Mouse (Mus musculus) kidney, embryonic 16.5 days (tissue): ENCODE measurements around the gene Plcg2. TPM values are rescaled to one million over a fixed set of nuclear protein-coding genes. Genes with fewer than 3 reads are reported as not detected.
A peak's percentile ranks its signal among the peaks of the same experiment; 100 is the strongest.

Source experiments
- ATAC-seq: fragments of 200-750 bp; cut with Nextera tagmentation; 2 replicates; pipeline ENCODE4 v1.8.0; 2017; ENCODE audit warnings: moderate TSS enrichment; ENCODE audit not compliant: low FRiP score, low TSS enrichment
- H3K27ac ChIP-seq: fragments of 300-500 bp; sonication (generic); 2 replicates; pipeline ENCODE4 v1.5.1; 2014; ENCODE audit warnings: low read length
- H3K27me3 ChIP-seq: fragments of 300-500 bp; sonication (generic); 2 replicates; pipeline ENCODE4 v1.6.1; 2014; ENCODE audit warnings: low read length, control low read depth, mixed read lengths; ENCODE audit not compliant: insufficient read depth
- H3K36me3 ChIP-seq: fragments of 300-500 bp; sonication (generic); 2 replicates; pipeline ENCODE4 v1.6.1; 2014; ENCODE audit warnings: low read length, control low read depth, mixed read lengths; ENCODE audit not compliant: insufficient read depth
- H3K4me1 ChIP-seq: fragments of 300-500 bp; sonication (generic); 2 replicates; pipeline ENCODE4 v1.6.1; 2014; ENCODE audit warnings: low read length, control low read depth, mixed read lengths; ENCODE audit not compliant: insufficient read depth
- H3K4me2 ChIP-seq: fragments of 300-500 bp; sonication (generic); replicated peaks from 2 replicates; pipeline ENCODE4 v1.6.1; 2014; ENCODE audit warnings: low read depth, low read length
- H3K4me3 ChIP-seq: fragments of 300-500 bp; sonication (generic); 2 replicates; pipeline ENCODE4 v1.5.1; 2014; ENCODE audit warnings: mild to moderate bottlenecking, low read length
- H3K9ac ChIP-seq: fragments of 300-500 bp; sonication (generic); replicated peaks from 2 replicates; pipeline ENCODE4 v1.6.1; 2014; ENCODE audit warnings: low read length
- H3K9me3 ChIP-seq: fragments of 300-500 bp; sonication (generic); 2 replicates; pipeline ENCODE4 v1.6.1; 2016; ENCODE audit warnings: low read length, control low read depth
- WGBS: fragments of 180-500 bp; shearing (Covaris S2); extraction: QIAGEN DNeasy Blood & Tissue Kit; methylation state at CpG from one replicate; pipeline ENCODE4 v1.1.7; 2014; 5-methylcytosine and 5-hydroxymethylcytosine counted together
- polyA plus RNA-seq: library from polyadenylated mRNA; unstranded; fragments of >200 nt; fragmentation: Nextera tagmentation; extraction: Ambion mirVana; gene quantifications from 2 replicates; pipeline ENCODE4 v1.2.1, GENCODE M21; 2015

The Plcg2 gene
- polyA plus RNA-seq, 1 experiment from 2014 or later: 7.7 TPM

DNA sequence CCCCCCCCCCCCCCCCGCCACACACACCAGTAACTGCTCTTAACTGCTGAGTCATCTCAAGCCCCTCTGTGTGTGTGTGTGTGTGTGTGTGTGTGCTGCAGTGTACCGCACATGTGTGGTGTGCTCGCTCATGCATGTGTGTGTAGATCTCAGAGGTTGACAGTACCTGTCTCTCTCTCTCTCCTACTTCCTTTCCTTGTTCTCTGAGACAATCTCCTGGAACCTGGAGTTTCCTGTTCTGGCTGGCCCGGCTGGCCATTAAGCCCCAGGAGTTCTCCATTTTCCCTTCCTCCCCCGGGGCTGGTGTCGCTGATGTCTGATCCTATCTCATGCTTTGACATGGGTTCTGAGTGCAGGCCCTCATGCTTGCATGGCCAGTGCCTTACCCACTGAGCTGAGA lies 38.8 kb downstream of the Plcg2 start:
- peaks cover 3% of the 10 kb centered on the region; the same call in 1 of the 2 replicates for H3K4me1 ChIP-seq
- no peaks in the 10 kb centered on the region for H3K36me3 ChIP-seq
- ATAC-seq: peak; percentile 62
- H3K9ac ChIP-seq: no peak overlapping the region
- H3K27me3 ChIP-seq: no peaks in the 10 kb centered on the region
- H3K27ac ChIP-seq: 0 out of 2 replicates have a peak overlapping the region, but pooled peaks have one; percentile 5
- WGBS: 30% methylated on average over 5 of the region's 6 CpGs
- no peak overlapping the region for H3K4me3 ChIP-seq
- no peaks in the 10 kb centered on the region for H3K9me3 ChIP-seq
- H3K4me2 ChIP-seq: no peak overlapping the region

DNA sequence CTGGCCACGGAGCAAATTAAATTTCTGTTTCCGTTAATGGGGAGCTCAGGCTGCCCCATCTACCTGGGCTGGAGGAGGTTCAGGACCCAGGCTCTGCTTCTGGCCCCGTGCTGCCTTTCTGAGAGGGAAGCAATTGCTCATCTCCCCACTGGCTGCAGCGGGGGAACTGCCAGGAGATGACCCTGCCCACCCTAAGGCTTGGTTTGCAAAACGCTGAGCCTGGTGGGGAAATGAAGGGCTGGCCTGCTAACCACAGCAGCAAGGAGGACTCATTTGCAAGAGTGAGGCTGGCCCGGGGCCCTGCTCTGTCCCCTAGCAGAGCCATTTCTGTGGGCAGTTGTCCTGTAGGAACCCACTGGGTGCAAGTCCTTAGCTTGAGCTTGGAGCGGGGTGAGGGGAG lies 39.7 kb downstream of the Plcg2 start:
- WGBS: 62% methylated on average over 7 of the region's 7 CpGs
- H3K36me3 ChIP-seq: no peaks in the 10 kb centered on the region
- no peaks in the 10 kb centered on the region for H3K9me3 ChIP-seq

DNA sequence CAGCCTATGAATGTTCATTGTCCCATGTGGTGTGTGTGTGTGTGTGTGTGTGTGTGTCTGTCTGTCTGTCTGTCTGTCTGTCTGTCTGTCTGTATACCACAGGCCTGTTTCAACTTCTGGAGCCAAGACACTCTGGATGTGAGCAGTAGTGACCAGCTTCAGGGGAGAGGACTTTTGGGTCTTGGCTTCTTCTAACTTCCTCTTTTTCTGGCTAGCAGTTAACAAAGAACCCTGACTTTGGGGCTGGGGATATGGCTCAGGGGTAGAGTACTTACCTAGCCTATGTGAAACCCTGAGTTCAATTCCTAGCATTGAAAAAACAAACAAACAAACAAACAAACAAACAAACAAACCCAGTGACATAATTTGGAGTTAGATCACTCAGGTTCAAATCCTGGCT lies 44.9 kb downstream of the Plcg2 start:
- Histone ChIP-seq H3K9me3 (no peaks in the 10 kb centered on the region), H3K36me3 (no peaks in the 10 kb centered on the region), H3K9ac (no peak overlapping the region), H3K4me2 (no peak overlapping the region), H3K4me3 (no peak overlapping the region), H3K27ac (no peak overlapping the region), H3K4me1 (no peaks in the 10 kb centered on the region), H3K27me3 (no peaks in the 10 kb centered on the region)
- no peak for ATAC-seq

More for the DNA sequence above, 39.7 kb downstream of the Plcg2 start:
- Histone ChIP-seq H3K4me2 (no peak overlapping the region), H3K4me1 (peaks cover 3% of the 10 kb centered on the region; the same call in 1 of the 2 replicates), H3K4me3 (no peak overlapping the region), H3K9ac (no peak overlapping the region), H3K27me3 (no peaks in the 10 kb centered on the region), H3K27ac (0 out of 2 replicates have a peak overlapping the region, but pooled peaks have one; percentile 5)
- ATAC-seq: no peak

GRCm38 (mm10) chr8:117543789-117544188 lies 45.7 kb downstream of the Plcg2 start:
- Histone ChIP-seq H3K36me3 (no peaks in the 10 kb centered on the region), H3K4me3 (no peak overlapping the region), H3K4me1 (no peaks in the 10 kb centered on the region), H3K9me3 (no peaks in the 10 kb centered on the region), H3K27me3 (no peaks in the 10 kb centered on the region), H3K9ac (no peak overlapping the region), H3K27ac (no peak overlapping the region), H3K4me2 (no peak overlapping the region)
- no peak for ATAC-seq
- WGBS: 63% methylated on average over 6 of the region's 6 CpGs

DNA sequence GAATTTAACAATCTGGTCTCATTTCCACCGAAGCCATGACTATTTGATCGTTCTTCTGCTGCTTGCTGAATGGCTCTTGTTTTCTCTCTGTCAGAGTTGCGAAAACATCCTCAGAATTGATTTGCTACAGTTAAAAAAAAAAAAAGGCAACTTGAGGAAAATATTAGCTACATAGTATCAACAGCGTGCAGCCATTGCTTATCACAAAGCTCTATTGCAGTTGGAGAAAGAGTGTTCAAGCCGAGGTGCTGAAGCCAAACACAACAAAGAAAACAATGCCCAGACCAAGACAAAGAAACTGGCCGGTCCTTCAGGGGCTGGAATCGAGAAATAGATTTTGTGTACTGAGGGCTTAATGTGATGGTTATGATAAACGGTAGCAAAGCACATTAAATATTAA lies 47.0 kb downstream of the Plcg2 start:
- H3K4me3 ChIP-seq: no peak overlapping the region
- no peaks in the 10 kb centered on the region for H3K9me3 ChIP-seq
- no peaks in the 10 kb centered on the region for H3K27me3 ChIP-seq
- no peaks in the 10 kb centered on the region for H3K4me1 ChIP-seq
- no peak overlapping the region for H3K4me2 ChIP-seq
- no peak overlapping the region for H3K27ac ChIP-seq
- WGBS: 76% methylated on average over 8 of the region's 8 CpGs
- H3K36me3 ChIP-seq: no peaks in the 10 kb centered on the region
- H3K9ac ChIP-seq: no peak overlapping the region
- no peak for ATAC-seq

DNA sequence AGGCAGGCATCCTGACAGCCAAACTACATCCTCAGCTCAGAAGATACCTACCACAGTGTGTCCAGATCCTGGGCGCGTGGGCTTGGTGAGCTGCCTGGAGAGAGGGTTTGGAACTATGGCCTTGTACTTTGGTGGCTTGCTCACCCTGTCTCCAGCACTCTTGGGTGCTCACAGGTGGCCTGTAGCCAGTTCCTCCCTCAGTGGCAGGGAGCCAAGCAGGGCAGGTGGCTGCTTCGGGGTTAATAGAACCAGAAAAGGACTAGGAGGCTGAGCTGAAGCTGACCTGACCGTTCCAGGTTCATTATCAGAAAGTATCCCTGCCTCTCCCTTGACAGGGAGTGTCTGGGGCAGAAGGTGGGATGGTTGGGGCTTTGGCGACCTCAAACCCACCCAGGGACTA lies 48.3 kb downstream of the Plcg2 start:
- no peak overlapping the region for H3K9ac ChIP-seq
- no peaks in the 10 kb centered on the region for H3K36me3 ChIP-seq
- H3K4me2 ChIP-seq: no peak overlapping the region
- no peaks in the 10 kb centered on the region for H3K9me3 ChIP-seq
- no peak overlapping the region for H3K27ac ChIP-seq
- ATAC-seq: no peak
- H3K4me1 ChIP-seq: no peaks in the 10 kb centered on the region
- 75% methylated on average over 5 of the region's 5 CpGs for WGBS
- H3K4me3 ChIP-seq: no peak overlapping the region
- no peaks in the 10 kb centered on the region for H3K27me3 ChIP-seq

DNA sequence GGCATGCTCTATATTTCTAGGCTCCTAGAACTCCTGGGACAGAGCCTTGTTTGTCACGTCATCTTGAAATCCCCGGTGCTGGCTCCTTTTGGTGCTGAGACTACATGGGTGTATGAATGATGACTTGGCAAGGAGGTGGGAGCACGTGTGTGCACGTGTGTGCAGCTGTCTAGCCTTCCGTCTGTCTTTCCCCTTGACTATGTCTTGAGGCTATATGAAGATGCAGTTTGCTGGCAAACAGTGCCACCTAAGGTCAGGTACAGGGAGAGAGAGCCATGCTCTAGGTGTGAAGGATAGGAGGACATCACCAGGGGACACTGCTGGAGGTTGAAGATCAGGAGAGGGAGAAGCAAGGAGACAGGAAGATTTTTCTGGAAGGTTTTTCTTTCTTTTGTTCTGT lies 49.9 kb downstream of the Plcg2 start:
- 81% methylated on average over 5 of the region's 5 CpGs for WGBS
- H3K4me3 ChIP-seq: no peak overlapping the region
- H3K4me2 ChIP-seq: no peak overlapping the region
- no peaks in the 10 kb centered on the region for H3K36me3 ChIP-seq
- no peak for ATAC-seq
- no peaks in the 10 kb centered on the region for H3K9me3 ChIP-seq
- no peaks in the 10 kb centered on the region for H3K4me1 ChIP-seq
- no peak overlapping the region for H3K27ac ChIP-seq
- H3K9ac ChIP-seq: no peak overlapping the region
- H3K27me3 ChIP-seq: no peaks in the 10 kb centered on the region

GRCm38 (mm10) chr8:117548453-117548852 lies 50.4 kb downstream of the Plcg2 start:
- no peaks in the 10 kb centered on the region for H3K4me1 ChIP-seq
- no peaks in the 10 kb centered on the region for H3K9me3 ChIP-seq
- H3K4me3 ChIP-seq: no peak overlapping the region
- H3K27me3 ChIP-seq: no peaks in the 10 kb centered on the region
- H3K36me3 ChIP-seq: no peaks in the 10 kb centered on the region
- WGBS: 80% methylated on average over 4 of the region's 4 CpGs
- H3K4me2 ChIP-seq: no peak overlapping the region
- H3K9ac ChIP-seq: no peak overlapping the region
- ATAC-seq: no peak
- no peak overlapping the region for H3K27ac ChIP-seq

DNA sequence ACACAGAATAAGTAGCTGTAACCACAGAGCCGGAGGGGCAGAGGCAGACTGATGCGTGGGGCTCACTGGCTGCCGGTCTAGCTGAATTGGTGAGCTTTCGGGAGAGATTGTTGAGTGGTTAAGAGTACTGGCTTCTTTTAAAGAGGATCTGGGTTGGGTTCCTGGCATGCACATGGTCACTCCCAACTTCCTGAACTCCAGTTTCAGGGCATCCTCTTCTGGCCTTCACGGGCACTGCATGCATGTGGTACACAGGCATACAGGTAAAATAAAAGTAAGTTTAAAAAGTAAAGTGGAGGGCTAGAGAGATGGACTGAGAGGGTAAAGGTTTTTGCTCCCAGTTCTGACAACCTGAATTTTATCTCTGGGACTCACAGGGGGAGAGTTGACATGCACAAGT lies 52.4 kb downstream of the Plcg2 start:
- H3K4me3 ChIP-seq: no peak overlapping the region
- no peaks in the 10 kb centered on the region for H3K27me3 ChIP-seq
- H3K36me3 ChIP-seq: no peaks in the 10 kb centered on the region
- no peak for ATAC-seq
- no peaks in the 10 kb centered on the region for H3K9me3 ChIP-seq
- no peak overlapping the region for H3K9ac ChIP-seq
- H3K27ac ChIP-seq: no peak overlapping the region
- H3K4me2 ChIP-seq: no peak overlapping the region
- H3K4me1 ChIP-seq: no peaks in the 10 kb centered on the region
- WGBS: 85% methylated on average over 5 of the region's 5 CpGs

GRCm38 (mm10) chr8:117561014-117561413 lies 62.9 kb downstream of the Plcg2 start:
- 0 out of 2 replicates have a peak, but pooled peaks cover 4% of the 10 kb centered on the region for H3K27me3 ChIP-seq
- 63% methylated on average over 4 of the region's 4 CpGs for WGBS
- H3K36me3 ChIP-seq: no peaks in the 10 kb centered on the region

More at GRCm38 (mm10) chr8:117561014-117561413, 62.9 kb downstream of the Plcg2 start:
- H3K4me2 ChIP-seq: no peak overlapping the region
- no peak for ATAC-seq
- no peak overlapping the region for H3K4me3 ChIP-seq
- H3K9ac ChIP-seq: no peak overlapping the region
- H3K9me3 ChIP-seq: no peaks in the 10 kb centered on the region
- peaks cover 10% of the 10 kb centered on the region for H3K4me1 ChIP-seq
- no peak overlapping the region for H3K27ac ChIP-seq
